Mouse (Mus musculus) embryonic facial prominence, embryonic 12.5 days (tissue): Measurements from ENCODE around the gene Cdt1. TPM values are rescaled to one million over a fixed set of nuclear protein-coding genes. Genes with fewer than 3 reads are reported as not detected.

ENCODE experiments used
- ATAC-seq: fragments of 200-750 bp; cut with Nextera tagmentation; 2 replicates; pipeline ENCODE4 v1.8.0; 2017; ENCODE audit not compliant: insufficient number of reproducible peaks, insufficient read depth, low FRiP score, low TSS enrichment
- H3K27ac ChIP-seq: fragments of 300-500 bp; sonication (generic); 2 replicates; pipeline ENCODE4 v1.5.1; 2016; ENCODE audit warnings: mild to moderate bottlenecking
- H3K27me3 ChIP-seq: fragments of 300-500 bp; sonication (generic); 2 replicates; pipeline ENCODE4 v1.6.1; 2016; ENCODE audit warnings: mild to moderate bottlenecking, moderate library complexity
- H3K36me3 ChIP-seq: fragments of 300-500 bp; sonication (generic); 2 replicates; pipeline ENCODE4 v1.6.1; 2016; ENCODE audit warnings: mild to moderate bottlenecking
- H3K4me1 ChIP-seq: fragments of 300-500 bp; sonication (generic); 2 replicates; pipeline ENCODE4 v1.6.1; 2016
- H3K4me2 ChIP-seq: fragments of 300-500 bp; sonication (generic); replicated peaks from 2 replicates; pipeline ENCODE4 v1.6.1; 2016; ENCODE audit warnings: mild to moderate bottlenecking, moderate library complexity
- H3K4me3 ChIP-seq: fragments of 300-500 bp; sonication (generic); 2 replicates; pipeline ENCODE4 v1.5.1; 2016; ENCODE audit warnings: mild to moderate bottlenecking
- H3K9ac ChIP-seq: fragments of 300-500 bp; sonication (generic); 2 replicates; pipeline ENCODE4 v1.6.1; 2016; ENCODE audit warnings: mild to moderate bottlenecking, moderate library complexity
- H3K9me3 ChIP-seq: fragments of 300-500 bp; sonication (generic); 2 replicates; pipeline ENCODE4 v1.6.1; 2016; ENCODE audit warnings: mild to moderate bottlenecking, moderate library complexity
- WGBS: fragments of 180-500 bp; shearing (Covaris S2); methylation state at CpG from one replicate; pipeline ENCODE4 v1.1.7; 2016; 5-methylcytosine and 5-hydroxymethylcytosine counted together
- microRNA-seq: library from miRNA; unstranded; fragments of <30 nt; microRNA quantifications from one replicate; pipeline ENCODE4, GENCODE M21; 2017
- polyA plus RNA-seq: library from polyadenylated mRNA; unstranded; fragments of >200 nt; fragmentation: Nextera tagmentation; extraction: Ambion mirVana; gene quantifications from 2 replicates; pipeline ENCODE4 v1.2.1, GENCODE M21; 2016

Cdt1 gene
- polyA plus RNA-seq, 1 experiment from 2014 or later, result 41.6 TPM

- no peak overlapping the region for H3K9ac ChIP-seq
Observed at GRCm38 (mm10) chr8:122617947-122618546, 50.2 kb downstream of the Cdt1 start.

GRCm38 (mm10) chr8:122618660-122619378 is 51.0 kb downstream of the Cdt1 start:
- 61% methylated on average over 6 of the region's 6 CpGs for WGBS
- H3K4me3 ChIP-seq, result no peak overlapping the region
- H3K27me3 ChIP-seq, result no peaks in the 10 kb centered on the region
- no peaks in the 10 kb centered on the region for H3K9me3 ChIP-seq
- ATAC-seq, result no peak
- H3K9ac ChIP-seq, result no peak overlapping the region
- no peak overlapping the region for H3K27ac ChIP-seq
- peaks cover 14% of the 10 kb centered on the region for H3K4me1 ChIP-seq
- H3K4me2 ChIP-seq, result no peak overlapping the region
- peaks cover 10% of the 10 kb centered on the region for H3K36me3 ChIP-seq

More at GRCm38 (mm10) chr8:122617947-122618546, 50.2 kb downstream of the Cdt1 start:
- Histone ChIP-seq H3K27ac (no peak overlapping the region), H3K4me3 (no peak overlapping the region), H3K27me3 (no peaks in the 10 kb centered on the region), H3K36me3 (peaks cover 14% of the 10 kb centered on the region), H3K4me1 (peaks cover 14% of the 10 kb centered on the region), H3K9me3 (no peaks in the 10 kb centered on the region), H3K4me2 (no peak overlapping the region)
- WGBS, result 26% methylated on average over 5 of the region's 7 CpGs
- ATAC-seq, result no peak

GRCm38 (mm10) chr8:122620446-122620845 is 52.6 kb downstream of the Cdt1 start:
- Histone ChIP-seq H3K4me2 (no peak overlapping the region), H3K4me3 (no peak overlapping the region), H3K27me3 (no peaks in the 10 kb centered on the region), H3K4me1 (peaks cover 14% of the 10 kb centered on the region), H3K36me3 (no peaks in the 10 kb centered on the region), H3K9ac (no peak overlapping the region), H3K27ac (peak overlapping the region; percentile 65), H3K9me3 (no peaks in the 10 kb centered on the region)
- 27% methylated on average over 5 of the region's 5 CpGs for WGBS
- no peak for ATAC-seq

GRCm38 (mm10) chr8:122622727-122623126 is 54.9 kb downstream of the Cdt1 start, which contains the start of gene Pabpn1l:
Pabpn1l (minus strand) TSS chr8:122622739.
- no peak within 1 kb of the TSS for H3K27ac ChIP-seq
- no peak for ATAC-seq
- no peak within 1 kb of the TSS for H3K4me2 ChIP-seq
- H3K9ac ChIP-seq, result no peak within 1 kb of the TSS
- no peak within 1 kb of the TSS for H3K4me3 ChIP-seq
- H3K27me3 ChIP-seq, result peaks cover 7% of the 10 kb centered on the region; the same call in 1 of the 2 replicates
- peaks cover 14% of the 10 kb centered on the region for H3K4me1 ChIP-seq
- H3K36me3 ChIP-seq, result no peaks in the 10 kb centered on the region
- WGBS, result 55% methylated on average over 6 of the region's 6 CpGs
- H3K9me3 ChIP-seq, result no peaks in the 10 kb centered on the region

Small RNAs within 50 kb of the gene (microRNA-seq; reads per million reads assigned to microRNA genes)
- gene Mir6396, result not detected

Other genes with a start within 250 kb of the Cdt1 start
- gene Trhr2, start 207.3 kb upstream of the Cdt1 start, polyA plus RNA-seq, result 0.32 and 0.39 TPM in 2 replicates
- gene Zc3h18, start 191.4 kb upstream of the Cdt1 start, polyA plus RNA-seq, result 66.1 and 67.9 TPM in 2 replicates
- gene Il17c, start 146.0 kb upstream of the Cdt1 start, polyA plus RNA-seq, result 0.45 TPM in 1 of 2 replicates, not detected in the other
- 88.3 TPM in 2 replicates for gene Cyba, start 135.1 kb upstream of the Cdt1 start, polyA plus RNA-seq
- 44.6 and 45.1 TPM in 2 replicates for gene Mvd, start 124.6 kb upstream of the Cdt1 start, polyA plus RNA-seq
- 0.45 and 0.73 TPM in 2 replicates for gene Snai3, start 107.3 kb upstream of the Cdt1 start, polyA plus RNA-seq
- gene Rnf166, start 92.0 kb upstream of the Cdt1 start, polyA plus RNA-seq, result 46.8 and 49.9 TPM in 2 replicates
- gene Ctu2, start 91.9 kb upstream of the Cdt1 start, polyA plus RNA-seq, result 69.9 and 76.8 TPM in 2 replicates
- gene Piezo1, start 16.7 kb upstream of the Cdt1 start, polyA plus RNA-seq, result 11.6 and 16.7 TPM in 2 replicates
- 289 and 298 TPM in 2 replicates for gene Aprt, start 8.9 kb downstream of the Cdt1 start, polyA plus RNA-seq
- gene Galns, start 43.4 kb downstream of the Cdt1 start, polyA plus RNA-seq, result 7.1 and 7.4 TPM in 2 replicates
- gene Trappc2l, start 43.6 kb downstream of the Cdt1 start, polyA plus RNA-seq, result 46.3 and 56.3 TPM in 2 replicates
- not detected in 2 replicates for gene Pabpn1l, start 54.7 kb downstream of the Cdt1 start, polyA plus RNA-seq
- 3.9 and 4.4 TPM in 2 replicates for gene Cbfa2t3, start 131.1 kb downstream of the Cdt1 start, polyA plus RNA-seq
- 17.7 and 18.7 TPM in 2 replicates for gene Acsf3, start 207.5 kb downstream of the Cdt1 start, polyA plus RNA-seq